Mouse (Mus musculus) midbrain, embryonic 15.5 days (tissue): ENCODE results near the gene Dis3. TPM values are rescaled to one million over a fixed set of nuclear protein-coding genes. Genes with fewer than 3 reads are reported as not detected.

Source experiments
- ATAC-seq: fragments of 200-750 bp; cut with Nextera tagmentation; replicated peaks from 2 replicates; pipeline ENCODE4 v1.8.0; 2017; ENCODE audit warnings: moderate TSS enrichment
- H3K27ac ChIP-seq: fragments of 300-500 bp; sonication (generic); 2 replicates; pipeline ENCODE4 v1.5.1; 2015; ENCODE audit warnings: mild to moderate bottlenecking, inconsistent platforms
- H3K27me3 ChIP-seq: fragments of 300-500 bp; sonication (generic); replicated peaks from 2 replicates; pipeline ENCODE4 v1.6.1; 2015; ENCODE audit warnings: inconsistent platforms
- H3K36me3 ChIP-seq: fragments of 300-500 bp; sonication (generic); replicated peaks from 2 replicates; pipeline ENCODE4 v1.6.1; 2015; ENCODE audit warnings: inconsistent platforms
- H3K4me1 ChIP-seq: fragments of 300-500 bp; sonication (generic); 2 replicates; pipeline ENCODE4 v1.6.1; 2015; ENCODE audit warnings: inconsistent platforms
- H3K4me2 ChIP-seq: fragments of 300-500 bp; sonication (generic); 2 replicates; pipeline ENCODE4 v1.6.1; 2015; ENCODE audit warnings: inconsistent platforms, mild to moderate bottlenecking, moderate library complexity
- H3K4me3 ChIP-seq: fragments of 300-500 bp; sonication (generic); 2 replicates; pipeline ENCODE4 v1.5.1; 2015; ENCODE audit warnings: mild to moderate bottlenecking, inconsistent platforms
- H3K9ac ChIP-seq: fragments of 300-500 bp; sonication (generic); 2 replicates; pipeline ENCODE4 v1.6.1; 2015; ENCODE audit warnings: mild to moderate bottlenecking, inconsistent platforms
- H3K9me3 ChIP-seq: fragments of 300-500 bp; sonication (generic); 2 replicates; pipeline ENCODE4 v1.6.1; 2016; ENCODE audit warnings: inconsistent platforms
- WGBS: fragments of 180-500 bp; shearing (Covaris S2); methylation state at CpG from one replicate; pipeline ENCODE4 v1.1.7; 2015; ENCODE audit warnings: mixed read lengths; 5-methylcytosine and 5-hydroxymethylcytosine counted together
- polyA plus RNA-seq: library from polyadenylated mRNA; unstranded; fragments of >200 nt; fragmentation: Nextera tagmentation; extraction: Ambion mirVana; gene quantifications from 2 replicates; pipeline ENCODE4 v1.2.1, GENCODE M21; 2015

The Dis3 gene
- polyA plus RNA-seq, result 20.8 and 22.5 TPM in 2 replicates

- Histone ChIP-seq H3K36me3 (peaks cover 22% of the 10 kb centered on the region), H3K27ac (peak within 1 kb of the TSS; percentile 94), H3K9me3 (no peaks in the 10 kb centered on the region), H3K27me3 (no peaks in the 10 kb centered on the region), H3K4me1 (peaks cover 14% of the 10 kb centered on the region), H3K4me3 (peak within 1 kb of the TSS; percentile 99), H3K9ac (peak within 1 kb of the TSS; percentile 99), H3K4me2 (peak within 1 kb of the TSS; percentile 59)
- under 1% methylated on average over 73 of the region's 73 CpGs for WGBS
- peak; percentile 100 for ATAC-seq
These were observed at the start of gene Dis3, which contains the start of gene Pibf1 for GRCm38 (mm10) chr14:99099267-99099966. Gene Dis3 (minus strand): TSS chr14:99099770. Gene Pibf1 (plus strand): TSS chr14:99099424.

DNA sequence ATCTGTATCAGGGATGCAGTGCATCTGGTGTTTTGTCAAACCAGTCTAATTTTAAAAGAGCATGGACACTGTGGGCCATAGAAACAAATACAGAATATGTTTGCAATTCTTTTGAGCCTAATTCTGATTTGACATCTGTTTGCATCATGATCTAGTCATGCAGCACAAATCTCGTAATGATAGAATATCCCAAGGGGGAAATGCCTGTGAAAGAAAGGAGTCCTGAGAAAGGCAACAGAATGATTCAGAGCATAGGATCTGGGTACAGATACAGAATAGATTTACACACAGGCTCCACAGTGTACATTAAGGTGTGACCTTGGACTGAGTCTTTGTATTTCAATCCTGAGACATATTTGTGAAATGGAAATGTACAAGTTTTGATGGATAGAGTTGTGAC is 47.3 kb upstream of the Dis3 start:
- no peak for ATAC-seq
- H3K9ac ChIP-seq, result no peak overlapping the region
- H3K4me3 ChIP-seq, result no peak overlapping the region
- H3K27me3 ChIP-seq, result no peaks in the 10 kb centered on the region
- no peaks in the 10 kb centered on the region for H3K4me1 ChIP-seq
- no peak overlapping the region for H3K27ac ChIP-seq
- H3K9me3 ChIP-seq, result no peaks in the 10 kb centered on the region
- H3K36me3 ChIP-seq, result no peaks in the 10 kb centered on the region
- H3K4me2 ChIP-seq, result no peak overlapping the region
- WGBS, result 49% methylated on average over 1 of the region's 1 CpGs

- H3K4me3 ChIP-seq, result no peak overlapping the region
- ATAC-seq, result peak; percentile 96
- H3K36me3 ChIP-seq, result no peaks in the 10 kb centered on the region
- H3K9ac ChIP-seq, result no peak overlapping the region
- no peaks in the 10 kb centered on the region for H3K9me3 ChIP-seq
- no peak overlapping the region for H3K27ac ChIP-seq
- H3K4me1 ChIP-seq, result no peaks in the 10 kb centered on the region
- no peak overlapping the region for H3K4me2 ChIP-seq
- no peaks in the 10 kb centered on the region for H3K27me3 ChIP-seq
- 16% methylated on average over 15 of the region's 15 CpGs for WGBS
These were observed 42.4 kb upstream of the Dis3 start for GRCm38 (mm10) chr14:99141786-99142633.

- H3K4me1 ChIP-seq, result no peaks in the 10 kb centered on the region
- no peak for ATAC-seq
- H3K4me2 ChIP-seq, result no peak overlapping the region
- H3K4me3 ChIP-seq, result no peak overlapping the region
- H3K9me3 ChIP-seq, result no peaks in the 10 kb centered on the region
- H3K27ac ChIP-seq, result no peak overlapping the region
- H3K36me3 ChIP-seq, result no peaks in the 10 kb centered on the region; the same call in 1 of the 2 replicates
- 96% methylated on average over 2 of the region's 2 CpGs for WGBS
- no peaks in the 10 kb centered on the region for H3K27me3 ChIP-seq
- H3K9ac ChIP-seq, result no peak overlapping the region
These were observed 40.5 kb upstream of the Dis3 start for GRCm38 (mm10) chr14:99140036-99140435.

DNA sequence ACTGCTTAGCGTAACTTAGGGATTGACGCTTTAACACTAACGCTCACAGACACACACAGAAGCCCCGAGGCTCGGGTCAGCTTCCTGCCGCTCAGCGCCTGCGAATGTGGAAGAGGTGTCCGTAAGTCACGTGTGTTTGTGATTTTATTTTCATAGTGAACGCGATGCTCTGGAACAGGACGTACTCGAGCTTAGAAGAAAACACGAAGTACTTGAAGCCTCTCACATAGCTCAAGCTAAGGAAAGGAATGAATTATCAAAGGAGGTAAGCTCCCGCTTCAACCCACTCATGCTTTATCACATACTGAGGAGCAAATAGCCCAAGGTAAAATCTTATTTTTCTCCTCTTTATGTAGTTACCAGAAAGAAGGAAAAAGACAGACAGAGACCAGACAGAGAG is 36.7 kb upstream of the Dis3 start:
- H3K4me2 ChIP-seq, result no peak overlapping the region
- no peaks in the 10 kb centered on the region for H3K4me1 ChIP-seq
- H3K27ac ChIP-seq, result no peak overlapping the region
- H3K36me3 ChIP-seq, result peaks cover 2% of the 10 kb centered on the region; the same call in 1 of the 2 replicates
- H3K4me3 ChIP-seq, result no peak overlapping the region
- H3K27me3 ChIP-seq, result no peaks in the 10 kb centered on the region
- ATAC-seq, result no peak
- no peaks in the 10 kb centered on the region for H3K9me3 ChIP-seq
- 93% methylated on average over 16 of the region's 16 CpGs for WGBS
- no peak overlapping the region for H3K9ac ChIP-seq

DNA sequence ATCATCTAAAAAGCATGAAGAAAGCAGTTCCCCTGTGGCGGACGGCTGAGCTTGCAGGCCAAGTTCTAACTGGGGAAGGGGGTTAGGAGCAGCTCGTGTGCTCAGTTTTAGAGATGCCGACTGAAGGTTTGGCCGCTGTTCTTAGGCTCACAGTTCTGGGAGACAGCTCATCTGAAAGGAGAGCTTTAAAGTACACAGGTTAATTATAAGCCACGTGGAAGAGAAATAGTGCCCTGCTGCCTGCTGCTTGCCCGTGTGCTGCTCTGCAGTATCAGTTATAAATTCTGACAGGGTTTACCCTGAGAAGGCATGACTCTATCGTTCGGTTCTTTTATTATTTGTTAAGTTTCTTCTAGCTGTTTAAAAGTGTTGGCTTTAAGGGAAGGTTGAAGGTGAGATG is 36.2 kb upstream of the Dis3 start:
- no peak overlapping the region for H3K4me2 ChIP-seq

DNA sequence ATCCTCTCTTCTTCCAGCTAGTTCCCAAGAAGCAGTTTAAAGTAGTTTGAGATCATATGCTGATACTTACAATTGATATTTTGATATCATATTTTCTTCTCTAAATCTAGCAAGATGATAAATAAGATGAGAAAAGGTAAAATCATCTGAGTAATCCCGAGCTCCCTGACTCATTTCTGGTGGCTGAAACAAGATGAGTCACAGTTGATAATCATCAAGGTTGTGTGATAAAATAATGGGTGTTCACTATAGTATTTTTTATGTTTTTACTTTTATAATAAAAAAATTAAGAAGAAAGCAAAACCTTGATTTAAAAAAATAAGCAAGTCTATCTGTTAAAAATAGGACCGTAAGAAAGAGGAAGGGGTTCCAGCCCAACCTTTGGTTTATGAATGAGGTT is 34.5 kb upstream of the Dis3 start:
- no peak for ATAC-seq
- Histone ChIP-seq H3K9ac (no peak overlapping the region), H3K36me3 (peaks cover 2% of the 10 kb centered on the region; the same call in 1 of the 2 replicates), H3K4me2 (no peak overlapping the region), H3K27ac (no peak overlapping the region), H3K4me3 (no peak overlapping the region), H3K27me3 (no peaks in the 10 kb centered on the region), H3K4me1 (no peaks in the 10 kb centered on the region), H3K9me3 (no peaks in the 10 kb centered on the region)
- 97% methylated on average over 2 of the region's 2 CpGs for WGBS

More for the DNA sequence above, 36.2 kb upstream of the Dis3 start:
- Histone ChIP-seq H3K27ac (no peak overlapping the region), H3K36me3 (peaks cover 2% of the 10 kb centered on the region; the same call in 1 of the 2 replicates), H3K27me3 (no peaks in the 10 kb centered on the region), H3K9me3 (no peaks in the 10 kb centered on the region), H3K9ac (no peak overlapping the region), H3K4me1 (no peaks in the 10 kb centered on the region), H3K4me3 (no peak overlapping the region)
- 85% methylated on average over 9 of the region's 9 CpGs for WGBS
- no peak for ATAC-seq

DNA sequence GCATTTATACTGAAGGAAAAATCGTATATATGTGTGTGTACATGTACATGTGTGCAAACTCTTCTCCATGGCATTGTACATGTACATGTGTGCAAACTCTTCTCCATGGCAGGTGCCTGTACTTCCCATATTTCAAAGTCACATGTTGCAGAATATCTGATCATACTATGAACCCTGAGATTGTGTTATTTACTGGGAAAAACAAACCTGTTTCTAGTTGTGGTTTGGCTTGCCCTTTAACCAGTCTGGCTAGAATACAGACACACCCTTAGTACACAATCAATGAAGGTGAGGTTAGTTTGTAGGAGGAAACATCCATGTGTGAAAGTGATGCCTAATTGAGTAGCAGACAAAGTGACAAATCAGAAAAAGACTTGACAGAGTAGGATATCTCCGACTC is 29.5 kb upstream of the Dis3 start:
- no peak overlapping the region for H3K9ac ChIP-seq
- no peak overlapping the region for H3K4me2 ChIP-seq
- no peaks in the 10 kb centered on the region for H3K4me1 ChIP-seq
- 0 out of 2 replicates have a peak, but pooled peaks cover 1% of the 10 kb centered on the region for H3K36me3 ChIP-seq
- no peak for ATAC-seq
- H3K27me3 ChIP-seq, result no peaks in the 10 kb centered on the region
- H3K9me3 ChIP-seq, result no peaks in the 10 kb centered on the region
- WGBS, result 88% methylated on average over 2 of the region's 2 CpGs
- no peak overlapping the region for H3K27ac ChIP-seq
- no peak overlapping the region for H3K4me3 ChIP-seq

GRCm38 (mm10) chr14:99127509-99127908 is 27.9 kb upstream of the Dis3 start:
- Histone ChIP-seq H3K4me1 (no peaks in the 10 kb centered on the region), H3K36me3 (0 out of 2 replicates have a peak, but pooled peaks cover 3% of the 10 kb centered on the region), H3K9me3 (no peaks in the 10 kb centered on the region), H3K27me3 (no peaks in the 10 kb centered on the region), H3K4me3 (no peak overlapping the region), H3K4me2 (no peak overlapping the region), H3K9ac (no peak overlapping the region), H3K27ac (no peak overlapping the region)
- ATAC-seq, result no peak
- WGBS, result 74% methylated on average over 1 of the region's 1 CpGs

- no peaks in the 10 kb centered on the region for H3K9me3 ChIP-seq
- no peak overlapping the region for H3K9ac ChIP-seq
- ATAC-seq, result no peak
These were observed 27.1 kb upstream of the Dis3 start for GRCm38 (mm10) chr14:99126713-99127112.

DNA sequence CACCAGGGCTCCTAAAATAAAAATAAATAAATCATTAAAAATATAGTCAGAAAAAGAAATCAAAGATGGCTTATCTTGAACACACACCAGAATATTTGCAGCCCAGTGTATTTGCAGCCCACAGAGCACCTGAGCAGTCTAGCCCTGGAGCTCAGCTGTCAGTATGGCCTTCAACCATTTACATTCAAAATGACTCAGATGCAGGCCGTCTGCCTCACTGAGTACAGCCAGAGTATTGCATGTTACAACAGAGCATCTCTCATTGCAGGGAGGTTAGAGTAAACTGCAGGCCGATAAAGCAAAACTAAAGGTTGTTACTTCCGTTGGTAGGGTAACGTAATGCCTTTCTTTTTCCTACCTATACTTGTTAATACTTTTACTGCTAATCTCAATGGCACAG is 24.5 kb upstream of the Dis3 start:
- no peak overlapping the region for H3K4me2 ChIP-seq
- no peak overlapping the region for H3K4me3 ChIP-seq
- no peaks in the 10 kb centered on the region for H3K27me3 ChIP-seq
- no peak for ATAC-seq
- 91% methylated on average over 4 of the region's 4 CpGs for WGBS
- no peaks in the 10 kb centered on the region for H3K4me1 ChIP-seq
- no peaks in the 10 kb centered on the region for H3K9me3 ChIP-seq
- no peak overlapping the region for H3K9ac ChIP-seq
- no peak overlapping the region for H3K27ac ChIP-seq
- H3K36me3 ChIP-seq, result 0 out of 2 replicates have a peak, but pooled peaks cover 6% of the 10 kb centered on the region

More at GRCm38 (mm10) chr14:99126713-99127112, 27.1 kb upstream of the Dis3 start:
- H3K27me3 ChIP-seq, result no peaks in the 10 kb centered on the region
- H3K4me3 ChIP-seq, result no peak overlapping the region
- H3K4me2 ChIP-seq, result no peak overlapping the region
- H3K4me1 ChIP-seq, result no peaks in the 10 kb centered on the region
- no peak overlapping the region for H3K27ac ChIP-seq
- H3K36me3 ChIP-seq, result 0 out of 2 replicates have a peak, but pooled peaks cover 3% of the 10 kb centered on the region
- 91% methylated on average over 4 of the region's 4 CpGs for WGBS

- Histone ChIP-seq H3K9ac (no peak overlapping the region), H3K4me2 (no peak overlapping the region), H3K36me3 (peaks cover 10% of the 10 kb centered on the region), H3K4me1 (no peaks in the 10 kb centered on the region), H3K4me3 (no peak overlapping the region), H3K9me3 (no peaks in the 10 kb centered on the region), H3K27ac (no peak overlapping the region), H3K27me3 (no peaks in the 10 kb centered on the region)
- ATAC-seq, result no peak
- WGBS, result 87% methylated on average over 11 of the region's 11 CpGs
These were observed 22.2 kb upstream of the Dis3 start for GRCm38 (mm10) chr14:99121584-99122339.
